Mouse (Mus musculus): ENCODE data around the gene Heatr1.

The Heatr1 gene

DNA sequence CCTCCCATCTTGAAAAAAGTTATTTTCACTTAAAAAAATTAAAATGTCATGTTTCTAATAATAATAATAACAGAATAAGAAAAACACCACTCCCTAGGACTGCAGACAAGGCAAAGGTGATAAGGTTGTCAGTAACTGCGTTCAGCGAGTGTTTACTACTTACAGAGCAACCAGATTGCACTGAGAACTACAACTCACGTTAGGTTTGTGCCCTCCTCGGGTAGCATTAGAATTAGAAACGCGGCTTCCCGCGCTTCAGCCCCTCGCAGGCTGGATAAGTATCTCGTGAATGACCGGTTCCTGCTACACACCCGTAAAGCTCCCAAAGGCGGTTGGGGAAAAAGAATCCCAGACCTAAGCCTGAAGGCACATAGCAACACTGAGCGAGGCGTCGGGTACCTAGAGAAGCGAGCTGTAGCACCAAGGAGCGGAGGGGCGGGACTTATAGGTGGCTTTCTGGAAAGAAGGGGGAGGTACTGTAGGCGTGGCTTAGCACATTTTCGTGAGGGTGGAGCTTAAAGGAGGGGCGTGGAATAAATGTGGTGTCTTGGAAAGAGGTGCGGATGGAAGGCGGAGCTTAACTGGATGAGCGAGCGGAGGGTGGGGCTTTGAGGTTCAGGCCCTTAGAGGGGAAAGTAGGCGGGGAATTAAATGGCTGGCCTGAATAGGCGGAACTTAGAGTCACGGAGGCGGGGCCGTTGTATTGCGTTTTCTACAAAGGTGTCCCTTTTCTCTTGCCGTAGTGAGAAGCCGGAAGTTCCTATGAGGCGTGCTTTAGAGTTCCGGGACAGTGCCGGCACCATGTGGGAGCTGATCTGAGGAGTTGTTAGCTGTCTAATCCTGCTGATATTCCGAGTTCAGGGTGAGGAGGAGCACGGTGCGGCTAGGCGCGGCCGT, at the start of gene Heatr1:
Gene Heatr1, plus strand, starts transcription at position 419 of the 897 bp plus-strand sequence.
- in situ Hi-C loops (cut with MseI, MboI), result loop anchor here (25.0 kb wide), 1 partner anchor 183 kb away; no protein-coding TSS in a partner anchor

DNA sequence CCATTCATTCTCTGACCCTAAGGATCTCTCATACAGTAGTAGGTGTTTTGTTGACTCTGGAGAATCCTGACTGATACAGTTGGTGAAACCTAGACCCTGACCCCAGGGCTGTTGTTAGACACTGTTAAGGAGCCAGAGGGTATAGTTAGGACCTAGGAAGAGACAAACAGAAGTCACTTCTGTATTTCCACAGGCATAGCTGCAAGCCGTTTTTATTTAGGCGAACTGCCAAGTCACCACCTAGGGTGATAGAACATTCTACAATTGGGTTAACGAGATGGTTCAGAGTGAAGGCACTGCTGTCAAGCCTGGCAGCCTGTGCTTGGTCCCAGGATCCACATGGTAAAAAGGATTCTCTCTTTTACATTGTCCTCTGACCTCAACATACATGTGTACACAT, 48.0 kb upstream of the Heatr1 start:
- in situ Hi-C loops (cut with MseI, MboI), result no loop called here

DNA sequence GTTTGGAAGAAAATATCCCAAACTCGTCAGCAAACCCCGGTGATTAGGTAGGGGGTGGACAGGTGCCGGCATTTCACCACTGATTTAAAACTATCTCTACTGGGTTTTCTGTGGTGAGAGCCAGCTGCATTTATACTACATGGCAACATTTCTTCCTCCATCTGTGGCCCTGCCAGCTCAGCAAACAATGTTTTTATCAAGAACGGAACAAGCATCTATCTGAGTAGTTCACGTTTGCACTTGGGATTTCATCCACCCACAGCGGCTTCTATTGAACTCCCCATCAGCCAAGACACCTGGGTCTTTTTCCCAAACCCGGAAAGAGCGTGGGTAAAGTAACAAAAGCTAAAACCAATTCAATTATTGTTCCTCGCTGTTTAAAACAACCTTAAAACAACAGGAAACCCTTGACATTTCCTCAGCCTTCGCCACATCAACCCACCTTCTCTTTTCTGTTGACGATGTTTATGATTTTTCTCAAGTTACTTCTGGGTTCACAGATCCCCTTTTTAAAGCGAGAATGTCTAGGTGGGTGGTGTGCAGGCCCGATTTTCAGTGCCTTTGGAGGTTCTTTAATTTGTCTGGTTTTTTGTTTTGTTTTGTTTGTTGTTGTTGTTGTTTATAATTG, 45.5 kb upstream of the Heatr1 start:
- in situ Hi-C loops (cut with MseI, MboI), result no loop called here

DNA sequence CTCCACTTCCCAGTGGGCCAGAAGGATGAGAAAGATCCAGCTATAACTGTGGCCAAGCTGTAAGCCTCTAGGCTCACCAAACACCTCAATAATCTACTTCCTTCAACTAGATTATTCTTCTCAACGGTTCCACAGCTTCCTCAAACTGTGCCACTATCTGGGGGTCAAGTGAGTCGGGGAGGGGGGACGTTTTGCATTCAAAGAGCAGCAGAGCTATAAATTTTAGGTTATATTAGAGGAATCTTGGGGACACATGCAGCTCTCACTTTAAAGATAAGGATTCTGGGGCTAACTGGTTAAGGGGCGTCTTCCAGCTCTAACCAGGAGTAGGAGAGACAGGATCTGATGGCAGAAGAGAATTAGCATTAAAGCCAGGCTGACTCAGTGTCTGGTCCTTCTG, 38.6 kb upstream of the Heatr1 start:
- in situ Hi-C loops (cut with MseI, MboI), result no loop called here

DNA sequence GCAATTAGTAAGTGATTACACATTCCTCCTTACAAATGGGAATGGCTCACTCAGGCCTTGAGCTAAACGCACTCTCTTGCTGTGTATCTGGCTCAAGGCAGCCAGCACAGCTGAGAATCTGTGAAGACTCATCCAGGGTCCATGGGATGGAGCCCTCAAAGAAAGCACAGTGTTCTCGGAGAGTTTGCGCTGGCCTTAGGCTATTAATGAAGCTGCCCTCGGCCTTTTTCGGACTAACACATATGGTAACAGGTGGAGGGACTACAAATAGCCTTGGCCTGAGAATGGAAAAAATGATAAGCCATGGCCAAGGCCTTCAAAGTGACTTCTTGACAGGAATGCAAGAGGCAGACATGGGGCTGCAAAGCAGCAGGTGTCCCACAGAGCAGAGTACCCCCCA, 37.3 kb upstream of the Heatr1 start:
- in situ Hi-C loops (cut with MseI, MboI), result no loop called here

DNA sequence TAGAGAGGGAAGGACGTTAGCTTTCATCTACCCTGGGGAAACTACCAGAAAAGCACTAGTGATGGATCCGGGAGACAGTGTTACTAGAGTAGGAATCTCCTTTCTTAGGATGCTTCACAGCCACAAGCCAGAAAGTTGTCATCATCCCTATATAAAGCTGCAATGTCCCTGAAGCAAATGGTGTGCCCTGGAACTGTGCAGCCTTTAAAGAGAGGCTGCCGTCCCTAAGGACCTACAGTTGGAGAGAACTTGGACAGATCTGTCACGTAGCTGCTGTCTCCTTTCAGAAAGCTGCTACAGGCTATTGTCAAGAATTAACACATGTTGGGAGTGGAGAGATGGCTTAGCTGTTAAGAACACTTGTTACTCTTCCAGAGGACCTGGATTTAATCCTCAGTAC, 33.3 kb upstream of the Heatr1 start:
- in situ Hi-C loops (cut with MseI, MboI), result no loop called here

DNA sequence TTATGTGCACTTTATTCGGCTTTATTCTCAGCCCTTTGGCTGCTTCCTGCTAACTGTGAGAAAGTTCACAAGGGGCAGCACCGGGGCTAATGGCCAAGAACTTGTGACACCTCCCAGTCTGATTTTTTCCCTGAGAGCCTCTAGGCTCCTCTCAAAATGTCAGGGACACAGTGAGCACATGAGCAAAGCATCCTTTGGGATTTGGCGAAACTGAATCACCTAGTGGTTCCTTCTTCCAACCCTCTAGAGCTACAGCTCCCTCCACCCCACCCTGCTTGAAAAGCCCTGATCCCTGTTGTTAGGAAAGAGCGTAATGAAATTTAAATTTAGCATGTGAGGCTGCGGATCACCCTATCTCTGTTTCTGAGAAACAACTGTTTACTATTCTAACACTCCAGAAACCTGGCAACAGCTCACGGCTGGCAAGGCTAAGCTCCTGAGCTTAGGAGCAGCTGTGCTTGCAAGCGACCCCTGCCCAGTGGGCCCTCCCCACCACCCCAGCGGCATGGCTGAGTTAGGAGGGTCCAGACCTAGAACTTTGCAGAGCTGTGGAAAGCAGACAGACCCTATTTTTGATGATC, 25.7 kb upstream of the Heatr1 start:
- in situ Hi-C loops (cut with MseI, MboI), result no loop called here

DNA sequence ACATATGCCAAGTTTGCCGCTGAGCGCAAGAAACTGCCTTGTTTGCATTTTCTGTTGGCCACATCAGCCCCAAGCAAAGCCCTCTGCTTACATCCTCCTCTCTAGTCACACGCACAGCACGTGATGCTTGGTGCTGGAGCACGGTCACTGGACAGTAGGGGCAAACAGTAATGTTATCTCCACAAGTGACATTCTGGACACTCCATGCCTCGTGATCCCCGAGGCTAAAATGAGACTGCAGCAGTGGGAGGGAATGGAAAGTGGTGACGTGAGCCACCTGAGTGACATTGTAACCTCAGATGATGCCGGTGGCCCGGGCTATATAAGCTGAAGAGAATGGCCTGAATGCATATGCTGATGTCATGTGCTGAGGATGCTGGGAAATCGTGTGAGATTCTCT, 24.9 kb upstream of the Heatr1 start:
- in situ Hi-C loops (cut with MseI, MboI), result no loop called here

DNA sequence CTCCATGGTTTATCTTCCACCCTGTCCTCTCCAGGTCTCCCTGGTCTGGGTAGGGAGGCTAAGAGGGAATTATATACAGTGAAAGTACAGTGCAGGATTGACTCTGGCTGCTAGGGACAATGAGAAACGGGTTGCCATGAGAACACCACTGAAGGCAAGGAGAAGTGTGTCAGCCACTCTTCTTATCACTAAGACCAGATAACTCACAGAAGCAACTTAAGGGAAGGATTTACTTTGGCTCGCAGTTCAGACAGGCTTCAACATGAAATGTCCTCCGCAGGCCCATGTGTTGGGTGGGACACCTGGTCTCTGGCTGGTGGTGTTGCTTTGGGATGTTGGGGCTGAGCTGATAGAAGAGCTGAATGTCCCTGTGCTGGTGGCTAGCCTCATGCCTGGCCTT, 22.1 kb upstream of the Heatr1 start:
- in situ Hi-C loops (cut with MseI, MboI), result no loop called here

DNA sequence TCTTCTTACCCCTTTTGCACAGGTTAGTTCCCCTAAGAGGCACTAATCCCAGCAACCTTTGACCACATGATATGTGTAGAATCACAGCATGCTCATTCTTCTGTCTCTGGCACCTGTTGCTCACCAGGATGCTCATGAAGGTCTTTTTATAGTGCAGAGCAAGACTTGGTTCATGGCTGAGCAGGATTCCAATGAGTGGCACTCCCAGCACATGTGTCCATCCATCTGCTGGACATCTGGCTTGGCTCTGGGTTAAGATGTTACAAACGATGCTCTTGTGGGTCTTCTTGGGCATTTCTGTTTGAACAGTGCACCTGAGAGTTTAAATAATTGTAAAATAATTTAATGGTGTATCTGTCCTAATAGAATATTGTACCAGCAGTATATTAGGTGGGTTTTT, 18.0 kb upstream of the Heatr1 start:
- in situ Hi-C loops (cut with MseI, MboI), result loop anchor here (25.0 kb wide), 1 partner anchor 164 kb away; no protein-coding TSS in a partner anchor

DNA sequence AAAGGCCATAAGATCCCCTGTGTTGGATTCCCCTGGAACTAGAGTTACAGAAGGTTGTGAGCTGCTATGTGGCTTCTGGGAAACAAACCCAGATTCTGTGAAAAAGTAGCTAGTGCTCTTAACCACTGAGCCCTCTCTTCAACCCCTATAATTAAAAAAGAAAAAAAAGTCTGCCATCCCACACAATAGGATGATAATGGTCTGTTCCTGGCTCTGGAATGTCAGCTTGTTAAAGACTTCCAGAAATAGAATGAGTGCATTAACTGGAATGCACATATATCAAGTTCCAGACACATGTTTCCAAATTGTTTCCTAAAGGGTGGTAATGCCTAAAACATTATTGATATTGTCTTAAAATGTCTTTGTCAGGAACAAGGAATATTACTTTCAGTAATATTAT, 10.0 kb upstream of the Heatr1 start:
- in situ Hi-C loops (cut with MseI, MboI), result loop anchor here (5.0 to 25.0 kb wide), 3 partner anchors 87 to 172 kb away; no protein-coding TSS in a partner anchor

DNA sequence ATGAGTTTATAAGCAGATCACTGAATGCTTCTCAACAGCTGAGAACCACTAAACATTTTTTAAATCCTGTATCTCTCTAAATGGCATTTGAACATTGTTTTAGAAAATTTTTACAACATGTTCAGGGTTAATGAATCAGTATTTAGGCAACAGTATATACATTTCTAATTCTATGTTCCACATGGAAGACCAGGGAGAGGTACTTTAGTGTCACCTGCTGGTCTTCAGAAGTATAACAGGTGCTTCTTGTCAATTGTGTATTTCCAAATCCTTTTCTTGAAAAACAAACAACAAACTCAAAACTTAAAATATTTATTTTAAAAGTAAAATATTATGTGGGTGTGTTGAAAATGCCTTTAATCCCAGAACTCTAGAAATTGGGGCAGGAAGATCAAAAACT, 8.5 kb upstream of the Heatr1 start:
- in situ Hi-C loops (cut with MseI, MboI), result loop anchor here (10.0 to 25.0 kb wide), 2 partner anchors 91 to 174 kb away; no protein-coding TSS in a partner anchor

DNA sequence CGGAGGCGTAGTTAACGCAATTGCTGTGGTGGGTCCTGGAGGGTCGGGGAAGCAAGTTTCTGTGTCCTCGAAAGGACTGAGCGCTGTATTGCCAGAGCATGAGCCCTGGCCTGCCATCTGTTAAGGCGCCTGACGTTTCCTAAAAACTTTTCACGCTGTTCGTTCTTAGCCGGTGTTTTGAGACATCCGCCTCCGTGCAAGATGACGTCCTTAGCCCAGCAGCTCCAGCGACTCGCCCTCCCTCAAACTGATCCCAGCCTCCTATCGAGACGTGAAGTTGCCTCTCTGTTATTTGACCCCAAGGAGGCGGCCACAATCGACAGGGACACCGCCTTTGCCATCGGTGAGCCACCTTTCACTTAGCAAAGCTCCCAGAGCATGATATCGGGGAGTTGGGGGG, 744 bp downstream of the Heatr1 start:
- in situ Hi-C loops (cut with MseI, MboI), result loop anchor here (25.0 kb wide), 1 partner anchor 183 kb away; no protein-coding TSS in a partner anchor

DNA sequence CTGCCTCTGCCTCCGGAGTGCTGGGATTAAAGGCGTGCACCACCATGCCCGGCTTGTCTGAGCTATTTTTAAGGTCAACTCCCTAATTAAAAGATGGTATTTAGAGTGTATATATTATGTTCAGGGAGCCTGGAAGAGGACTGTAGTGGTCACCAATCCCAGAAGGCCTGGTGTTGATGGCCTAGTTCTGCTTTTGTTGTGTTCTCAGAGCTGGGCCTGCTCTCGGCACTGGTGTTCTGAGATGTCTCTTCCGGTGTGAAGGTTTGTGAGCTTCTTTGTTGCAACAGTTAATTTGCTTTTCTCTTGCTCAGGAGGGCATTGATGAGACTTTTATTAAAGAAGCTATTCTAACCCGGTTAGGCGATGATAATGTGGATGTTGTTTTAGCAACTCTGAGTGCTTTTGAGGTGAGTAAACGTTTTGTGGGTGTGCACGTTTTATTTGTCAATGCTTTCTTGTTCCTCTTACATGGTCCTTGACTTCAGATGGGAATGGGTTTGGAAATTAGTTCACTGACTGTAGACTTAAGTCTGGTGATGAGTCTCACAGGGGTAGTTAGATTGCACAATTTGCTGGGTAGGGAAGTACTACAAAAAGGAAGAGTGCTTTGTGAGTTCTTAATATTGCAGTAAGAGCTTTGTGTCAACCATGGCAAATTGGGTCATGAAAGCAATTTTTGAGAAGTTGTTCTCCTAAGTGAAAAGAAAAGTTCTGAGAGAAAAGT, 13.7 kb downstream of the Heatr1 start:
- in situ Hi-C loops (cut with MseI, MboI), result no loop called here

DNA sequence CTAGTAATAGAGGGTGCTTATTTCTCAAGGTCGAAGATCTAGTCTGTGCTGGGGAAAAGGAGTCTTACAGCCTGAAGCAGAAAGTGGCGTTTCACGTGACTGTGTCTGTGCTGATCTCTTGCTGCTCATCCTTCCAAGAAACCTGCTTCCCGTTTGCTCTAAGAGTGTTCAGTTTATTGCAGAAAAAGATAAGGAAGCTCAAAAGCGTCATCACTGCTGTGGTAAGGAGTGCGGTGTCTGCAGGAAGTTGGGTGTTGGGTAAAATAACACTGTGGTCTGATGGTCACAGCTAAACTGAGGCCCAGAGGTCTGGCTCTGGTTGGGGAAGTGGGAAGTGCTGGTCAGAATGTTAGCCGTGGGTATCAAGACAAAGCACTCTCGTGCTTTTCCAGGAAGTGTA, 17.2 kb downstream of the Heatr1 start:
- in situ Hi-C loops (cut with MseI, MboI), result no loop called here

DNA sequence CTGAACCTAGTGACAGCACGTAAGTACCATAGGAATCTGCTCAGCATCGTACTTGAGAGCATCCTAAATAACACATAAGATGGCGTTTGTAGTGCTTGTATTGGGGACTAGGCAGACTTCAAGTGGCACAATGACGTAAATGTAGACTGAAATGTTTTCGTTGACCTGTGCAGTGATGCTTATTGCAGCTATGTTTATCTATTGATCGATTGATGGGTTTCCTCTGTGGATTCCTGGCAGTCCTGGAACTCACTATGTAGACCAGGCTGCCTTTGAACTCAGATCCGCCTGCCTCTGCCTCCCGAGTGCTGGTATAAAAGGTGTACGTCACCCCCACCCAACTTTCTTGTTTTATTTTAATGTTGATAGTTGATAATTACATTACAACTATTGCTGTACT, 25.8 kb downstream of the Heatr1 start:
- in situ Hi-C loops (cut with MseI, MboI), result no loop called here

DNA sequence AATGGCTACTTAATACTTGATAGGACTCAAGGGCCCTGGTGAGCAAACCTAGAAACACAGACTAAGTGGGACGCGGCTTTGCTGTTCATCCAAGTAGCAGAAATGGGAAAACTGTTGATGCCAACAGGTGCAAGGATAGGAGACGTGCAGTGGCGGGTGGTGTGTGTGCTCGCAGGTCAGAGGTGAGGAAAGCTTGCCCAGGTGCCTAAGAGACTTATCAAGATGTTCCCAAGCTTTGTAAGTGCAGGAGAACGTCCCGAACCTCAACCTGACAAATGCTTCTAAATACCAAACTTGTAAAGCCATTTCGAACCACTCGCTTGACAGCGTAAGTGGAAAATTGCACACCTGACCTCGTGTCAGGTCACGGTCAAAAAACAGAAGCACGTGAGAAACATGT, 33.7 kb downstream of the Heatr1 start:
- in situ Hi-C loops (cut with MseI, MboI), result no loop called here

DNA sequence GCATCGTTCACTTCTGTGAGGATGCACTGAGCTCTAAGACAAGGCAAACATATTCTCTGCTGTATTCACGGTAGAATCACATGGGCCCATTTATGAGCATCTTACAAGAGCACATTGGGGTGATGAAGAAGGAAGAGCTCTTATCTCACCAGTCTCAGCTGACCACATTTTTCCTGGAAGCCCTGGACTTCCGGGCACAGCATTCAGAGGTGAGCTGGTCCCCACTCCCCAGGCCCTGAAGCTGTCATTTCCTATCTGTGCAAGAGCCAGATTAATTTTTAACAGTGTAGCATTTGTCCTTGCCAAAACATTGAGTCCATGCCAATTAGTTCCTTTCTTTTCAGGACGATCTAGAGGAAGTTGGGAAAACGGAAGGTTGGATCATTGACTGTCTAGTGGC, 39.0 kb downstream of the Heatr1 start:
- in situ Hi-C loops (cut with MseI, MboI), result no loop called here

DNA sequence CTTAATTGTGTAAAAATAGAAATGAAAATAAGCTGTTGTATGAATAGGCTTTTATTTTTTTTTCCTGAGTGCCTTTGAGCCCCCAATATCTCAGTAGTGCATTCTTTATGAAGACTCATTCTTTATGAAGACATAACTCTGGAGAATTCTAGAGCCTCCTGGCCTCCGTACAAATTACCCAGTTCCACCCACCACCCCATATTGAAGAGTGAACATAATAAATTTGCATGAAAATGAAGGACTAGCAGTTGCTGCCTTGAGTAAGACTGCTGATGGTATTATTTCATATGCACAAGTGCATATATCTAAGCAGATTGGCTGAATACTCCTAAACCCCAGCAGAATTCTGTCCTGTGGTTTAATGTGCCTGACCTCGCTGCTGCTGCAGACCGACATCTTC, 44.8 kb downstream of the Heatr1 start:
- in situ Hi-C loops (cut with MseI, MboI), result no loop called here

DNA sequence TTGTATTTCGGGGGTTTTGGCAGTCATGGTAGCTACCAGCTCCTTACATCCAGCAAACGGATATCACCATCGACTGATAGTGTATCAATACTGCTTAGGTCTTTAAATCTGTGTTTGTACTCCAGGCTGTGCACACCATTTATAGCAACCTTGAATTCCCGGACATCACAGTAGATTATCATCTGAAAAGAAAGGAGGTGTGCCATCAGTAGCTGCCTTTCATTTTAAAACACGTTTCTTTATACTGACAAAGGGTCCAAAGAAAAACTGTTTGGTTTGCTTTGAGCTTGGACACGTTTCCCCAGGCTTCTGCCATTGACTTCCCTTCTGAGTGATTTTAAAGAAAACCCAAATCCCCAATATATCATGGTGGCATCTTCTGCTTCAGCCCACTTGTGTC, 46.0 kb downstream of the Heatr1 start:
- in situ Hi-C loops (cut with MseI, MboI), result no loop called here

DNA sequence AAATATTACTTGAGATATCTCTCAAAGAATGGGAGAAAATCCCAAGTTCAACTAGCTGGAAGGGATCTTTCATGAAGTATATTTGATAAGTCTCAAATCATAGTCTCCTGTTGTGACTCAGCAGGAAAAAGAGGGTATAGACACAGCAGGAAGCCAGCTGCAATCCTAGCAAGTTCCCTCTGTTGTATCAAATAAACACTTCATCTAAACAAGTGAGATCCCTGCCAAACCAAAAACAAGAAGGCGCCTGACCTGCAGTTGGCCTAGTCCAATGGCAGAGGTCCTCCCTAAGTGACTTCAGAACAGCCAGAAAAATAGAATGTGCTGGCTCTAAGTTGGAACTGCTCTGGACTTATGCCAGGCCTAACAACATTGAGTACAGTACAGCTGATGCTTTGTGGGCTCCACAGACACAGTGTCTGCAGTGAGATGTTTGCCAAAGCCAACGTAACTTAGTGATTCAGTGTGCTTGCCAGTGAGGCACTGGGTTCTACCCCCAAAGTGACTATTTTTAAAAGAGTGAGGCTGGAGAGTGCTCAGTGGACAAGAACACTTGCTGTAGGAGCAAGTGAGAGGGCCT, 47.3 kb downstream of the Heatr1 start:
- in situ Hi-C loops (cut with MseI, MboI), result no loop called here

DNA sequence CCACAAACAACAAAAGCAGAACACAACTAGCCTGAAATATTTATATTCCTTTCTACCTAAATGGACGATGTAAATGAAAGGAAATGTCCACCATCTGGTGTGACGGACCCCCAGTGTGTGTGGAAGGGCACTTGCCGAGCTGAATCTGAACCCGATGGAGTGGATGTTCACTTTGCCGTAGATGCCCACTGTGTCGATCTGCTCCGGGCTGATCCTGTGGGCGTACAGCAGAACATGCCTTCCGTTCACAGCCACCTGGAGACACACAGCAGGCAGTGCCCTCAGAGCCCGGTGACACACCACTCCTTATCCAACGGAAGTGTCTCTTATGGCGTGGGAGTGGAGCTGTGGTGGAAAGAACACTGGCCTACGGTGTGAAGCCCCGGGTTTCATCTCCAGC, 58.3 kb downstream of the Heatr1 start:
- in situ Hi-C loops (cut with MseI, MboI), result no loop called here
